Mouse (Mus musculus): ENCODE measurements at regions not wholly inside any gene's neighbourhood (a gene's known extent, or its start where the extent isn't known, plus 50 kb on each side); places are given as distances from the start of the nearest gene placed in this dataset.

DNA sequence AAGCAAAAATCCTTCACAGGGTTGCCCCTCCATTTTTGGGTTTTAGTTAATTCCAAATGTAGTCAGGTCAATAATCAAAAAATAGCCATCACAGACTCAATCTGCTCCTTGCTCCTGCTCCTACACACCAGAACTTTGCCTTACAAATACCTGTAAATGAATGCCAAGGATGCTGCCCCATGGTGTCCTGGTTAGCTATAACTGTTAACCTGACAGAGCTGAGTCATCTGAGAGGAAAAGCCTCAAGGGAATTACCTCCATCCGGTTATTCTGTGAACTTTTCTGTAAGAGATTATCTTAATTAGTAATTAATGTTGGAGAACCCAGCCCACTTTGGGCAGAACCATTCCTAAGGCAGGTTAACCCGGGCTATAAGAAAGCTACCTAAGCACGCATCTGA is 325.4 kb upstream of the Castor2 start:
- ATAC-seq (replicated peaks; ENCODE audit: low FRiP score, low read depth) (no peak), DNase-seq (ENCODE audit: low spot score) (no peak)
- no peak overlapping the region for H3K4me2 ChIP-seq (ENCODE audit: low read length)

DNA sequence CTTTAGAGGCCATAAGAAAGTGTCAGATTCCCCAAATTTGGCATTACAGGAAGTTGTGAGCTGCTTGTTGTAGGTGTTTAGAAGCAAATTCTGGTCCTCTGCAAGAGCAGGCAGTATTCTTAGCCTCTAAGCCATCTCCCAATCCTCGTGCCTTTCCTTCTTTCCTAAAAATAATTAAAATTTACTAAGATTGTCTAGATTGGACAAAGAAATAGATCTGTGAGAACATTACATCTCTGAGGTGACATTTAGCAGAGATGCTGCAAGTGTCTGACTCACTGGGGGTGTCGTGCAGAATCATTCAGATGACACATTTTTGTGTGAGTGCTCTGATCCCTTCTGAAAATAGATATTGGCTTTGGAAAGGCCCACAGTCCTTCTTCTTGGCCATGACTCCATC is 330.7 kb upstream of the Castor2 start:
- TF ChIP-seq CTCF (IDR thresholded peaks at IDR 0.05; ENCODE audit: low read depth): no peak
- DNase-seq (ENCODE audit: low spot score) (no peak), ATAC-seq (replicated peaks; ENCODE audit: low FRiP score, low read depth) (no peak)
- WGBS: 71% methylated on average over 2 of the region's 2 CpGs
- no peak overlapping the region for H3K4me3 ChIP-seq (replicated peaks; ENCODE audit: low read depth, low read length)
- no peak overlapping the region for H3K27ac ChIP-seq
- H3K36me3 ChIP-seq (ENCODE audit: insufficient read depth, low read length): no peaks in the 10 kb centered on the region
- no peaks in the 10 kb centered on the region for H3K4me1 ChIP-seq (replicated peaks; ENCODE audit: insufficient read depth, low read length)
- no peak overlapping the region for H3K9ac ChIP-seq (ENCODE audit: low read depth, low read length)
- H3K27me3 ChIP-seq (ENCODE audit: insufficient read depth, low read length): no peaks in the 10 kb centered on the region
- no peaks in the 10 kb centered on the region for H3K9me3 ChIP-seq (replicated peaks; ENCODE audit: low read length)
- no peak overlapping the region for H3K4me2 ChIP-seq (ENCODE audit: low read length)

More for the DNA sequence above, 325.4 kb upstream of the Castor2 start:
- TF ChIP-seq CTCF (IDR thresholded peaks at IDR 0.05; ENCODE audit: low read depth): no peak
- H3K27ac ChIP-seq: no peak overlapping the region
- H3K4me3 ChIP-seq (replicated peaks; ENCODE audit: low read depth, low read length): no peak overlapping the region
- H3K27me3 ChIP-seq (ENCODE audit: insufficient read depth, low read length): no peaks in the 10 kb centered on the region
- 77% methylated on average over 3 of the region's 3 CpGs for WGBS
- H3K4me1 ChIP-seq (replicated peaks; ENCODE audit: insufficient read depth, low read length): no peaks in the 10 kb centered on the region
- H3K9ac ChIP-seq (ENCODE audit: low read depth, low read length): no peak overlapping the region
- H3K9me3 ChIP-seq (replicated peaks; ENCODE audit: low read length): no peaks in the 10 kb centered on the region
- no peaks in the 10 kb centered on the region for H3K36me3 ChIP-seq (ENCODE audit: insufficient read depth, low read length)

DNA sequence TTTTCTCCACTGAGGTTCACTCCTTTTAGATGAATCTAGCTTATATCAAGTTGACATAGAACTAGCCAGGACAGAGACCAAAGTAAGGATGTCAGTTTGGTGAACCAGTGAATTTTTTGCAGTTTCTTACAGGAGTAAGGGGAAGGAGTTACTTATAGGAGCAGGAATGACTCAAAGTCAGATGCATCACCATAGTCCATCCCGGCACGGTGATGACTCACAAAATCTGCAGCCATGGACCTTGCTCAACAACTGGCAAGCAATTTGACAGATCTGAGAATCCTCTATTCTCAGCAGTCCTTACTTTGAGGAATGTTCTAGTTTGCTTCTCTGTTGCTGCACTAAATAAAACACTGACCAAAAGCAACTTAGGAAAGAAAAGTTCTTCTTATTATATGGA is 341.7 kb upstream of the Castor2 start:
- no peak for TF ChIP-seq CTCF (IDR thresholded peaks at IDR 0.05; ENCODE audit: low read depth)
- no peaks in the 10 kb centered on the region for H3K27me3 ChIP-seq (ENCODE audit: insufficient read depth, low read length)
- H3K4me2 ChIP-seq (ENCODE audit: low read length): no peak overlapping the region
- H3K4me1 ChIP-seq (replicated peaks; ENCODE audit: insufficient read depth, low read length): no peaks in the 10 kb centered on the region
- H3K36me3 ChIP-seq (ENCODE audit: insufficient read depth, low read length): no peaks in the 10 kb centered on the region
- no peak overlapping the region for H3K27ac ChIP-seq
- ATAC-seq (replicated peaks; ENCODE audit: low FRiP score, low read depth): no peak
- DNase-seq (ENCODE audit: low spot score): no peak
- H3K9ac ChIP-seq (ENCODE audit: low read depth, low read length): no peak overlapping the region
- H3K4me3 ChIP-seq (replicated peaks; ENCODE audit: low read depth, low read length): no peak overlapping the region
- H3K9me3 ChIP-seq (replicated peaks; ENCODE audit: low read length): no peaks in the 10 kb centered on the region
- WGBS: 91% methylated on average over 2 of the region's 2 CpGs

DNA sequence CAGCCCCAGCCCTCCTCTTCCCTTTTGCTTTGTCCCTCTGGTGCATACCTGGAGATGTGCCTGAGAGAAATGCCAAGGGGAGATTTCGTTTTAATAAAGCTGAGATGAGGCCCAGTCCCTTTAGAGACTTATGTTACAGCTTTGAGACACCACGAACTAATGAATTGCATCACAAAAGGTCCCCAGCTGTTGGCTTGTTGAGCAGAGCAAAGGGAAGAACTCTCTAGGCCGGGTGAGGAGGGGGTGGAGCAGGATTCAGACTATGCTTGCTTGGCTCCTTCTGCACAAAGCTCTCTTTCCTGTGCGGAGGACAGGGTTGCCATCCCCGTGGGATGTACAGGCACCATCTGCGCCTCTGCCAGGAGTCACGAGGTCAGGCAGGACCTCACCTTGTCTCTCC is 345.3 kb upstream of the Castor2 start:
- H3K36me3 ChIP-seq (ENCODE audit: insufficient read depth, low read length): no peaks in the 10 kb centered on the region
- DNase-seq (ENCODE audit: low spot score) (no peak), ATAC-seq (replicated peaks; ENCODE audit: low FRiP score, low read depth) (no peak)
- no peak overlapping the region for H3K4me3 ChIP-seq (replicated peaks; ENCODE audit: low read depth, low read length)
- no peaks in the 10 kb centered on the region for H3K27me3 ChIP-seq (ENCODE audit: insufficient read depth, low read length)
- no peak for TF ChIP-seq CTCF (IDR thresholded peaks at IDR 0.05; ENCODE audit: low read depth)
- WGBS: 22% methylated on average over 7 of the region's 7 CpGs
- H3K27ac ChIP-seq: no peak overlapping the region
- no peaks in the 10 kb centered on the region for H3K9me3 ChIP-seq (replicated peaks; ENCODE audit: low read length)
- no peak overlapping the region for H3K4me2 ChIP-seq (ENCODE audit: low read length)
- no peaks in the 10 kb centered on the region for H3K4me1 ChIP-seq (replicated peaks; ENCODE audit: insufficient read depth, low read length)
- H3K9ac ChIP-seq (ENCODE audit: low read depth, low read length): no peak overlapping the region

DNA sequence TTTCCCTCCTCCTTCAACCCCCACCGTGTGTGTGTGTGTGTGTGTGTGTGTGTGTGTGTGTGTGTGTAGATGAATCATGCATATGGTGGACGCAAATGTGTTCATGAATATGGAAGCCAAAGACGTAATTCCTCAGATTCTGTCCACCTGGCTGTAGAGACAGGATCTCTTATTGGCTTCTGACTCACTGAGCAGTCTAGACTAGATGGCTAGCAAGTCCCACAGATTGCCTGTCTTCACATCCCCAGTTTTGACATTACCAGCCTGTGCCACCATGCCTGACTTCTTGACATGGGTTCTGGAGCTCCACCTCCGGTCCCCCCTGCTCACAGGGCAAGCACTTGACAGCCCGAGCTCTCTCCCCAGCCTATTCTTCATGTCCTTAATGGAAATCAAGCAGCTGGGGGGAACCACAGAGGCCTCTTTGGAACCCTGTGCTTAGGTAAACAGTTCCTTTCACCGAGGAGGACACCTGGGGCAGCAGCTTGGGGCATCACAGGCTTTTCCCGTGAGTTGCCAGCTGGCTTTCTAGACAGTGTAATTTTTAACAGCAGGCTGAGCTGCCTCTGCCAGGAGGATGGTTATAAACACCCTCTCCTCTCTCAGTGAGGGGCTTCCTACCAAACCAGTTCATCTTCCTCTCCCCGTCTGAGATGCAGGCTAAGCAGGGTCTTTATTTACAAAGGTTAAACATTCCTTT is 345.9 kb upstream of the Castor2 start:
- Histone ChIP-seq H3K27me3 (ENCODE audit: insufficient read depth, low read length) (no peaks in the 10 kb centered on the region), H3K27ac (no peak overlapping the region), H3K4me3 (replicated peaks; ENCODE audit: low read depth, low read length) (no peak overlapping the region), H3K4me1 (replicated peaks; ENCODE audit: insufficient read depth, low read length) (no peaks in the 10 kb centered on the region), H3K9me3 (replicated peaks; ENCODE audit: low read length) (no peaks in the 10 kb centered on the region), H3K4me2 (ENCODE audit: low read length) (no peak overlapping the region), H3K9ac (ENCODE audit: low read depth, low read length) (no peak overlapping the region), H3K36me3 (ENCODE audit: insufficient read depth, low read length) (no peaks in the 10 kb centered on the region)
- DNase-seq (ENCODE audit: low spot score): no peak
- ATAC-seq (replicated peaks; ENCODE audit: low FRiP score, low read depth): no peak
- WGBS: 48% methylated on average over 8 of the region's 8 CpGs
- TF ChIP-seq CTCF (IDR thresholded peaks at IDR 0.05; ENCODE audit: low read depth): no peak

DNA sequence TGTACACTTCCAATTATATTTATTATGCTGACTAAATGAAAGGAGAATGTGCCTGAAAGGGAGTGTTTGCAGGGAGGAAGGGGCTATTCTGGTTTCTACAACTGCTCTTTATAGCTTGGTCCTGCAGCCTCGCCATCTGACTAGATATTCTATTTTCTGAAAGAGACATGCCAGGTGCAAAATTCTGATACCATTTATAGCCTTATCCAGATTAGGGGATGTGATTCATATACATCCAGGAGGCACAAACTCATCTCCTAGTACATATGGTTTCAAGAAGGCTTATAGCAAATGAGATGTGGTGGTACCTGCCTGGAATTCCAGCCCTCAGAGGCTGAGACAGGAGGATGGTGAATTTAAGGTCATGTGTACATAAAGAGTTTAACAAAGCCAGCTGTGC is 352.6 kb upstream of the Castor2 start:
- no peak for TF ChIP-seq CTCF (IDR thresholded peaks at IDR 0.05; ENCODE audit: low read depth)
- Histone ChIP-seq H3K9me3 (replicated peaks; ENCODE audit: low read length) (no peaks in the 10 kb centered on the region), H3K27me3 (ENCODE audit: insufficient read depth, low read length) (no peaks in the 10 kb centered on the region), H3K27ac (no peak overlapping the region), H3K36me3 (ENCODE audit: insufficient read depth, low read length) (no peaks in the 10 kb centered on the region), H3K4me3 (replicated peaks; ENCODE audit: low read depth, low read length) (no peak overlapping the region), H3K4me1 (replicated peaks; ENCODE audit: insufficient read depth, low read length) (no peaks in the 10 kb centered on the region), H3K9ac (ENCODE audit: low read depth, low read length) (no peak overlapping the region), H3K4me2 (ENCODE audit: low read length) (no peak overlapping the region)
- 74% methylated on average over 1 of the region's 1 CpGs for WGBS
- DNase-seq (ENCODE audit: low spot score): no peak
- no peak for ATAC-seq (replicated peaks; ENCODE audit: low FRiP score, low read depth)

DNA sequence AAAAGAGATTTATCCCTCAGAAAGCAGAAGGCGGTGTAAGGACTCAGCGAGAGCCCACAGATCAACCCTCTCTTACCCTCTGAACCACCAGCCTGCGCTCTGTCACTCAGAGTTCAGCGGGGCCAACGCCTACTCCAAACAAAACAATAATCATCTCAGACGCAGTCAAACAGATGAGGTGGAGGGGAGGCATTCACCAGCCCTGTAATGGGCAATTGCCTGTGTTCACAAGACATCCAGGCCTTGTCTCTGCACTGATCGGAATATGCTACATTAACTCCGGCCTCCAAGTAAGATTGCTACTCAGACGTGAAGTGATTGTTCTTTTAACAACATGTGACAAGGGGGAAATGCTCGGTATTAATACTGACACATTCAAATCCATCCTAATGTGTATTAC is 353.1 kb upstream of the Castor2 start:
- H3K4me3 ChIP-seq (replicated peaks; ENCODE audit: low read depth, low read length): no peak overlapping the region
- DNase-seq (ENCODE audit: low spot score): no peak
- no peaks in the 10 kb centered on the region for H3K27me3 ChIP-seq (ENCODE audit: insufficient read depth, low read length)
- no peak overlapping the region for H3K27ac ChIP-seq
- WGBS: 37% methylated on average over 10 of the region's 10 CpGs
- no peak for TF ChIP-seq CTCF (IDR thresholded peaks at IDR 0.05; ENCODE audit: low read depth)
- no peak for ATAC-seq (replicated peaks; ENCODE audit: low FRiP score, low read depth)
- H3K4me2 ChIP-seq (ENCODE audit: low read length): no peak overlapping the region
- H3K9me3 ChIP-seq (replicated peaks; ENCODE audit: low read length): no peaks in the 10 kb centered on the region
- H3K36me3 ChIP-seq (ENCODE audit: insufficient read depth, low read length): no peaks in the 10 kb centered on the region
- H3K4me1 ChIP-seq (replicated peaks; ENCODE audit: insufficient read depth, low read length): no peaks in the 10 kb centered on the region
- no peak overlapping the region for H3K9ac ChIP-seq (ENCODE audit: low read depth, low read length)

Measured in kidney, postnatal 0 days (tissue).